Comparison of ENCODE assay signal across 28 mouse cellular contexts in the genomic region with DNA sequence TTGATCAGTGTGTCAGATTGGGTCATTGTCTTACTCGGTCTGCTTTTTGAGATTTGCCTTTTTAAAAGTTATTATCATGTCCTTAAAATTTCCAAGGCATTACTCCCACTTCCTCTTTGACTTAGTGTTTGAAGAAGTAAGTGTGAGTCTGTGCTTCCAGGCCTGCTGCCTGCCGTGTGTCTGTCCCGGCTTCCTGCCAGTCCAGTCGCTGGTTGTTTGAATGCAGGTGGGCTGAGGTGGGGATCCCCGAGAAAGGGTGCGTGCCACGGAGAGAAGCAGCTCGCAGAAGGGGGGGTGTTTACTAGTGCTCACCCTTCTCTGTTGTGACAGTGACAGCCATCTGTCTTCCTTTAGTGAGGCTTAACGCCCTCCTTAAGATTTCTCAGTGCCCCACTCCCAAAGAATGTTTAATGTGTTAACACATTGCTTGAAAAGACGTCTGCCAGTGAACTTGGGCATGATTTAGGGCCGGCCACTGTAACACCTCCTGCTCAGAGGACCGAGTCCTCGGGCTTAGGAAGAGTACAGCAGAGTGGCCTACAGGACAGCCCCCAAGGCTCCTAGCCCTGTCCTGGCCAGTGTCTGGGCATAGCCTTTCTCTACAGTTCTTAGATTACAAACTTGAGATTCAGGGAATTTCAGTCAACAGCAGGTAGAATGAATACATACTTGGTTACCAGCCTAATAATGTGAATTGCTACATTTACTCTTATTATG. TPM values are rescaled to one million over a fixed set of nuclear protein-coding genes. Genes with fewer than 3 reads are reported as not detected.
A peak's percentile ranks its signal among the peaks of the same experiment; 100 is the strongest.
DNase-seq lines count a peak whose midpoint lies in the region; ATAC-seq and TF ChIP-seq lines count a peak whose summit lies in the region.
"Had no signal": no experiment of that assay in that cellular context is flagged by ENCODE, and none has a peak within 500 bp of the region (broad histone marks: within the 10 kb centered on the region; RNA-seq: fewer than 3 reads in every experiment).

No protein-coding gene starts in this region.

- peak; percentile 35; the same call in 1 of the 2 replicates for ATAC-seq in frontal cortex, adult (ENCODE audit: low TSS enrichment)
- ATAC-seq in limb, embryonic 13.5 days (ENCODE audit: low FRiP score, low read depth) = no peak
- peak; percentile 71 for ATAC-seq in granulocyte monocyte progenitor cell, adult 5-6 weeks (replicated peaks; ENCODE audit: poor library complexity, severe bottlenecking)
- ATAC-seq: intestine, postnatal 0 days had no signal

- 53% methylated on average over 13 of the region's 13 CpGs for WGBS in limb, embryonic 13.5 days
- 59% methylated on average over 13 of the region's 13 CpGs for WGBS in limb, embryonic 10.5 days
- 79% methylated on average over 13 of the region's 13 CpGs for WGBS in cerebellum, adult 2 months

- peaks cover 47% of the 10 kb centered on the region for H3K36me3 ChIP-seq in limb, embryonic 13.5 days
- H3K36me3 ChIP-seq in limb, embryonic 10.5 days = peaks cover 27% of the 10 kb centered on the region

- H3K27me3 ChIP-seq in limb, embryonic 13.5 days = no peaks in the 10 kb centered on the region
- no peaks in the 10 kb centered on the region for H3K27me3 ChIP-seq in limb, embryonic 10.5 days (ENCODE audit: low read depth, poor library complexity, severe bottlenecking)
- H3K27me3 ChIP-seq in cerebellum, adult 2 months (ENCODE audit: control insufficient read depth, insufficient read depth, low read length) = no peaks in the 10 kb centered on the region
- H3K27me3 ChIP-seq: hindbrain, embryonic 13.5 days; limb, embryonic 12.5 days; lung, embryonic 15.5 days; megakaryocyte, embryonic 14.5 days; midbrain, embryonic 12.5 days; neural tube, embryonic 13.5 days had no signal

- no peak for TF ChIP-seq CTCF in cerebellum, adult 2 months (IDR thresholded peaks at IDR 0.05; ENCODE audit: borderline replicate concordance, insufficient read depth, low read depth, low read length)

- H3K27ac ChIP-seq in limb, embryonic 13.5 days = no peak overlapping the region
- H3K27ac ChIP-seq in limb, embryonic 10.5 days = no peak overlapping the region
- no peak overlapping the region for H3K27ac ChIP-seq in cerebellum, adult 2 months (ENCODE audit: insufficient read depth, low read length)
- H3K27ac ChIP-seq: hindbrain, embryonic 13.5 days; limb, embryonic 12.5 days; lung, embryonic 15.5 days; midbrain, embryonic 12.5 days; neural tube, embryonic 13.5 days; stomach, postnatal 0 days had no signal

- no peak for TF ChIP-seq POLR2A in cerebellum, adult 2 months (IDR thresholded peaks at IDR 0.05; ENCODE audit: borderline replicate concordance, insufficient read depth, low read length)

- H3K4me3 ChIP-seq in limb, embryonic 13.5 days = no peak overlapping the region
- no peak overlapping the region for H3K4me3 ChIP-seq in limb, embryonic 10.5 days
- H3K4me3 ChIP-seq in cerebellum, adult 2 months (replicated peaks; ENCODE audit: insufficient read depth, low read depth, low read length) = no peak overlapping the region
- H3K4me3 ChIP-seq: hindbrain, embryonic 13.5 days; limb, embryonic 12.5 days; lung, embryonic 15.5 days; megakaryocyte, embryonic 14.5 days; midbrain, embryonic 12.5 days; neural tube, embryonic 13.5 days had no signal

- no peak for DNase-seq in frontal cortex, adult 2 months (ENCODE audit: extremely low spot score in 1 of 2, low spot score in 1 of 2)
- DNase-seq in limb, embryonic 10.5 days (ENCODE audit: low spot score) = no peak
- DNase-seq in cerebellum, adult 2 months = no peak
- DNase-seq in adrenal gland, adult 2 months = no peak
- DNase-seq: adrenal gland, postnatal 36 days; cerebellum, adult 9-10 months; cerebellum, postnatal 36 days; gastrocnemius, postnatal 10 days; heart, adult 18-20 months; heart, postnatal 4 days; kidney, postnatal 10 days; layer of hippocampus, adult 9-11 months; right cerebral cortex, postnatal 4 days; thymus, adult 18-20 months; thymus, postnatal 36 days had no signal

- no peaks in the 10 kb centered on the region for H3K9me3 ChIP-seq in limb, embryonic 13.5 days
- H3K9me3 ChIP-seq in limb, embryonic 10.5 days (replicated peaks) = no peaks in the 10 kb centered on the region
- H3K9me3 ChIP-seq: hindbrain, embryonic 13.5 days; limb, embryonic 12.5 days; lung, embryonic 15.5 days; megakaryocyte, embryonic 14.5 days; midbrain, embryonic 12.5 days; neural tube, embryonic 13.5 days had no signal

- H3K4me2 ChIP-seq in limb, embryonic 13.5 days (replicated peaks) = no peak overlapping the region
- H3K4me2 ChIP-seq: heart, embryonic 11.5 days; hindbrain, embryonic 13.5 days; limb, embryonic 12.5 days; liver, embryonic 11.5 days; lung, embryonic 15.5 days; midbrain, embryonic 12.5 days; neural tube, embryonic 13.5 days had no signal

- H3K4me1 ChIP-seq in limb, embryonic 13.5 days = no peaks in the 10 kb centered on the region
- H3K4me1 ChIP-seq in limb, embryonic 10.5 days = no peaks in the 10 kb centered on the region
- no peaks in the 10 kb centered on the region for H3K4me1 ChIP-seq in cerebellum, adult 2 months (ENCODE audit: control insufficient read depth, insufficient read depth, low read length)
- H3K4me1 ChIP-seq: hindbrain, embryonic 13.5 days; limb, embryonic 12.5 days; lung, embryonic 15.5 days; megakaryocyte, embryonic 14.5 days; midbrain, embryonic 12.5 days; neural tube, embryonic 13.5 days had no signal

- H3K9ac ChIP-seq in limb, embryonic 13.5 days = 0 out of 2 replicates have a peak overlapping the region, but pooled peaks have one; percentile 25
- H3K9ac ChIP-seq: hindbrain, embryonic 13.5 days; limb, embryonic 12.5 days; lung, embryonic 15.5 days; midbrain, embryonic 12.5 days; neural tube, embryonic 13.5 days had no signal

RNA-seq across cellular contexts. Expression of gene Psmd6, which starts 16.4 kb away (rescaled TPM):
- 82.0 and 97.5 TPM in 2 replicates for polyA plus RNA-seq in frontal cortex, adult 2 months (2012; rRNA removed)
- polyA plus RNA-seq in limb, embryonic 13.5 days (2015; fragmentation: Nextera tagmentation; extraction: Ambion mirVana) = 259 TPM in 2 replicates
- 292 and 302 TPM in 2 replicates for polyA plus RNA-seq in limb, embryonic 10.5 days (2016; fragmentation: Nextera tagmentation; extraction: Ambion mirVana)
- 108 and 137 TPM in 2 replicates for total RNA-seq in granulocyte monocyte progenitor cell, adult 5-6 weeks (2014; fragmentation: Nextera tagmentation)
- total RNA-seq in granulocyte monocyte progenitor cell, adult 5-6 weeks (2017) = 265 and 275 TPM in 2 replicates
- 98.8 and 102 TPM in 2 replicates for polyA plus RNA-seq in cerebellum, adult 2 months (2012; rRNA removed)
- total RNA-seq in adrenal gland, adult 2 months (2021) = 100 to 1,000 TPM; 103 to 123 TPM
- 37.3 and 38.1 TPM in 2 replicates for polyA plus RNA-seq in adrenal gland, adult 2 months (2012; rRNA removed)
